Mouse (Mus musculus) thymus, postnatal 4 days (tissue): ENCODE results near the gene Srm.

ENCODE experiments used
- DNase-seq: peaks from one replicate; pipeline ENCODE4 v3.0.0; 2021

The Srm gene

GRCm38 (mm10) chr4:148638302-148638701 lies 47.0 kb downstream of the Srm start:
- DNase-seq: no peak

- DNase-seq: no peak
Observed at GRCm38 (mm10) chr4:148639455-148639854, 48.2 kb downstream of the Srm start.

GRCm38 (mm10) chr4:148641121-148641520 lies 49.8 kb downstream of the Srm start:
- DNase-seq: no peak

GRCm38 (mm10) chr4:148643291-148644156 lies 52.2 kb downstream of the Srm start, which contains the start of gene Gm572:
Gm572 (plus strand) TSS chr4:148643317.
- peak; percentile 44 for DNase-seq

- DNase-seq: peak; percentile 92
Observed at GRCm38 (mm10) chr4:148644157-148644511, 52.8 kb downstream of the Srm start.
